Mouse (Mus musculus) spleen, adult 2 months (tissue): ENCODE measurements around the gene Gys2.

Experiments used
- CTCF ChIP-seq: fragments of 200-500 bp; IDR thresholded peaks from 2 replicates; pipeline ENCODE4 v1.5.1; 2011; ENCODE audit warnings: mild to moderate bottlenecking, inconsistent platforms; ENCODE audit not compliant: insufficient read depth, insufficient read length, insufficient replicate concordance; ENCODE audit errors: extremely low read depth
- POLR2A ChIP-seq: fragments of 200-500 bp; IDR thresholded peaks from 2 replicates; pipeline ENCODE4 v1.6.1; 2011; ENCODE audit warnings: low read depth, low read length, inconsistent platforms

DNA sequence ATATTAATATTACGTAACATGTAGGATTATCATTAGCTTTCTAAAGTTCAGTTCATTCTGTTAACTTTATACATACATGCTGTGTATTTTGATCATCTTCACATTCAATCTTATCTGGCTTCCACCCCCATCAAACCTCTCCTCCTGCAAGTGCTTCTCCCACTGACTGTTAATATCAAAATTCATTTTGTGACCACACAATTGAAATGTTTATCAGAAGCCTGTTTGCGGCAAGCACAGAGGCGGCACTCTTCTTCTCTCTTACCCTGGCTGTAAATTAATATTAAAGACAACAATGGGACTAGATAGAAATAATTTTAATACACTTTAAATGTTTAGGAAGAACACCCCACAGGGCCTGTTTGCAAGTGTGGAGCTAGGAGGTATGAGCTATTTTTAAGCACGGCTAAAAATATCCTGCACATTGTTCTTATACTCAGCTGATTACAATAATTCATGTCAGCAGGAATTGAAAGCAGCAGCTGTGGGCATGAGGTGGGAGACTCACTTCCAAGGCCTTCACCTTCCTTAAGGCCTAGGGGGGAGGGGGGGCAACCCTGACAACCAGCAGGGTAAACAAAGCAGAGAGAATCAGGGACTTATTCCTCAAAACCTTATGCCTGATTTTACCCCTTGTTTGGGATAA, 12.7 kb upstream of the Gys2 start:
- TF ChIP-seq CTCF = no peak
- no peak for TF ChIP-seq POLR2A
